Mouse (Mus musculus) liver, adult (tissue): ENCODE results near the gene Slc6a5.

Experiments
- GATA4 ChIP-seq: IDR thresholded peaks from 2 replicates; pipeline ENCODE4 v1.6.1; 2014; ENCODE audit warnings: mild to moderate bottlenecking, low read length; ENCODE audit not compliant: insufficient replicate concordance

The Slc6a5 gene

GRCm38 (mm10) chr7:49908181-49908855 is 1.6 kb upstream of the Slc6a5 start:
- TF ChIP-seq GATA4 = no peak

- TF ChIP-seq GATA4 = no peak
Observed at GRCm38 (mm10) chr7:49908990-49909411, 945 bp upstream of the Slc6a5 start.

- TF ChIP-seq GATA4 = no peak
Observed at GRCm38 (mm10) chr7:49910361-49910760, 415 bp downstream of the Slc6a5 start.

GRCm38 (mm10) chr7:49911147-49911946 is 1.4 kb downstream of the Slc6a5 start:
- TF ChIP-seq GATA4 = no peak

- TF ChIP-seq GATA4 = no peak
Observed at GRCm38 (mm10) chr7:49911947-49912262, 2.0 kb downstream of the Slc6a5 start.

GRCm38 (mm10) chr7:49913164-49913563 is 3.2 kb downstream of the Slc6a5 start:
- TF ChIP-seq GATA4 = no peak

GRCm38 (mm10) chr7:49913728-49914328 is 3.9 kb downstream of the Slc6a5 start:
- no peak for TF ChIP-seq GATA4

GRCm38 (mm10) chr7:49914946-49915345 is 5.0 kb downstream of the Slc6a5 start:
- TF ChIP-seq GATA4 = no peak

GRCm38 (mm10) chr7:49915471-49915870 is 5.5 kb downstream of the Slc6a5 start:
- no peak for TF ChIP-seq GATA4

- TF ChIP-seq GATA4 = no peak
Observed at GRCm38 (mm10) chr7:49919494-49919893, 9.5 kb downstream of the Slc6a5 start.

- no peak for TF ChIP-seq GATA4
Observed at GRCm38 (mm10) chr7:49920751-49921150, 10.8 kb downstream of the Slc6a5 start.

- TF ChIP-seq GATA4 = no peak
Observed at GRCm38 (mm10) chr7:49922928-49923327, 13.0 kb downstream of the Slc6a5 start.

- TF ChIP-seq GATA4 = peak; percentile 21; the same call in 1 of the 2 replicates
Observed at GRCm38 (mm10) chr7:49923376-49923775, 13.4 kb downstream of the Slc6a5 start.

- no peak for TF ChIP-seq GATA4
Observed at GRCm38 (mm10) chr7:49928571-49928970, 18.6 kb downstream of the Slc6a5 start.

GRCm38 (mm10) chr7:49929999-49930398 is 20.1 kb downstream of the Slc6a5 start:
- TF ChIP-seq GATA4 = no peak

GRCm38 (mm10) chr7:49936821-49937220 is 26.9 kb downstream of the Slc6a5 start:
- no peak for TF ChIP-seq GATA4
